Mouse (Mus musculus) monocyte, adult 59 days (primary cell): ENCODE results near the gene Fam102a. TPM values are rescaled to one million over a fixed set of nuclear protein-coding genes. Genes with fewer than 3 reads are reported as not detected.

Experiments
- total RNA-seq, 2 experiments: library from RNA; stranded (reverse); gene quantifications; one replicate each; pipeline ENCODE4 v1.2.4; 2023

The Fam102a gene
- 10 to 100 TPM; 18.9 to 19.9 TPM for total RNA-seq

GRCm38 (mm10) chr2:32534733-32535471, at the start of gene Fam102a:
Gene Fam102a, plus strand, starts transcription at chr2:32535332.

GRCm38 (mm10) chr2:32570698-32571494, 35.8 kb downstream of the Fam102a start, which contains the start of gene Dpm2:
Gene Dpm2, plus strand, starts transcription at chr2:32570858.

GRCm38 (mm10) chr2:32574497-32574896, 39.4 kb downstream of the Fam102a start, which contains the start of gene Pip5kl1:
Gene Pip5kl1, plus strand, starts transcription at chr2:32574797.

GRCm38 (mm10) chr2:32575586-32576160, 40.5 kb downstream of the Fam102a start, which contains the start of gene 9430097D07Rik:
Gene 9430097D07Rik, minus strand, starts transcription at chr2:32575684.

GRCm38 (mm10) chr2:32586871-32587351, 51.8 kb downstream of the Fam102a start, which contains the start of gene St6galnac4:
Gene St6galnac4, plus strand, starts transcription at chr2:32587095.

GRCm38 (mm10) chr2:32599409-32599808, 64.3 kb downstream of the Fam102a start, which contains the start of gene St6galnac6:
Gene St6galnac6, plus strand, starts transcription at chr2:32599709.

Other genes with a start within 250 kb of the Fam102a start
- 10 to 100 TPM; 47.1 to 53.2 TPM for gene Golga2, start 247.9 kb upstream of the Fam102a start, total RNA-seq
- gene Swi5, start 247.3 kb upstream of the Fam102a start, total RNA-seq = 10 to 100 TPM; 72.0 to 75.6 TPM
- gene Ciz1, start 183.0 kb upstream of the Fam102a start, total RNA-seq = 100 to 1,000 TPM in 1 of 2 experiments, 10 to 100 TPM in 1; 97.5 to 110 TPM
- under 1 TPM; 0.55 to 0.79 TPM for gene Dnm1, start 182.0 kb upstream of the Fam102a start, total RNA-seq
- gene 1110008P14Rik, start 153.4 kb upstream of the Fam102a start, total RNA-seq = 10 to 100 TPM; 17.3 to 23.5 TPM
- gene Lcn2, start 147.1 kb upstream of the Fam102a start, total RNA-seq = 1 to 10 TPM; 1.8 to 3.3 TPM
- 1 to 10 TPM; 7.3 to 9.8 TPM for gene Ptges2, start 139.4 kb upstream of the Fam102a start, total RNA-seq
- gene Naif1, start 84.9 kb upstream of the Fam102a start, total RNA-seq = 1 to 10 TPM; 6.8 to 9.2 TPM
- gene Slc25a25, start 83.9 kb upstream of the Fam102a start, total RNA-seq = 10 to 100 TPM; 34.8 to 35.2 TPM
- gene Dpm2, start 35.5 kb downstream of the Fam102a start, total RNA-seq = 10 to 100 TPM; 57.0 to 70.0 TPM
- under 1 TPM in 1 of 2 experiments, not detected in 1; 0.45 TPM for gene Pip5kl1, start 39.5 kb downstream of the Fam102a start, total RNA-seq
- gene 9430097D07Rik, start 40.4 kb downstream of the Fam102a start, total RNA-seq = not detected
- 10 to 100 TPM; 44.7 to 45.7 TPM for gene St6galnac4, start 51.8 kb downstream of the Fam102a start, total RNA-seq
- gene St6galnac6, start 64.4 kb downstream of the Fam102a start, total RNA-seq = 10 to 100 TPM; 40.6 to 40.8 TPM
- under 1 TPM; 0.43 to 0.45 TPM for gene Ak1, start 86.4 kb downstream of the Fam102a start, total RNA-seq
- 10 to 100 TPM; 25.0 to 28.9 TPM for gene Eng, start 111.3 kb downstream of the Fam102a start, total RNA-seq
- 1 to 10 TPM; 6.6 to 9.1 TPM for gene Fpgs, start 168.8 kb downstream of the Fam102a start, total RNA-seq
- 100 to 1,000 TPM; 175 to 202 TPM for gene Cdk9, start 177.7 kb downstream of the Fam102a start, total RNA-seq
- 100 to 1,000 TPM in 1 of 2 experiments, 10 to 100 TPM in 1; 91.5 to 106 TPM for gene Sh2d3c, start 185.7 kb downstream of the Fam102a start, total RNA-seq
- not detected for gene 6330409D20Rik, start 205.7 kb downstream of the Fam102a start, total RNA-seq
- gene Tor2a, start 221.9 kb downstream of the Fam102a start, total RNA-seq = 10 to 100 TPM; 22.6 to 23.5 TPM
- gene Ttc16, start 240.3 kb downstream of the Fam102a start, total RNA-seq = not detected
- 1 to 10 TPM; 2.8 to 5.7 TPM for gene Ptrh1, start 240.5 kb downstream of the Fam102a start, total RNA-seq
- gene Cfap157, start 249.1 kb downstream of the Fam102a start, total RNA-seq = not detected